Mouse (Mus musculus) kidney, postnatal 0 days (tissue): ENCODE measurements at regions not wholly inside any gene's neighbourhood (a gene's known extent, or its start where the extent isn't known, plus 50 kb on each side); places are given as distances from the start of the nearest gene placed in this dataset.

Experiments
- ATAC-seq: fragments of 200-750 bp; cut with Nextera tagmentation; replicated peaks from 2 replicates; pipeline ENCODE4 v1.8.0; 2017; ENCODE audit warnings: low read depth, moderate number of reproducible peaks, moderate TSS enrichment, moderate library complexity; ENCODE audit not compliant: low FRiP score
- DNase-seq: peaks from one replicate; pipeline ENCODE4 v3.0.0-alpha.2; 2016; ENCODE audit warnings: low spot score
- H3K27ac ChIP-seq: fragments of 300-500 bp; sonication (generic); 2 replicates; pipeline ENCODE4 v1.5.1; 2014; ENCODE audit warnings: mild to moderate bottlenecking
- H3K27me3 ChIP-seq: fragments of 300-500 bp; sonication (generic); 2 replicates; pipeline ENCODE4 v1.6.1; 2014; ENCODE audit warnings: low read length, mixed read lengths; ENCODE audit not compliant: insufficient read depth
- H3K36me3 ChIP-seq: fragments of 300-500 bp; sonication (generic); 2 replicates; pipeline ENCODE4 v1.6.1; 2014; ENCODE audit warnings: low read length, mixed read lengths; ENCODE audit not compliant: insufficient read depth
- H3K4me1 ChIP-seq: fragments of 300-500 bp; sonication (generic); replicated peaks from 2 replicates; pipeline ENCODE4 v1.6.1; 2014; ENCODE audit warnings: antibody characterized with exemption, low read length, mixed read lengths; ENCODE audit not compliant: insufficient read depth
- H3K4me2 ChIP-seq: fragments of 300-500 bp; sonication (generic); 2 replicates; pipeline ENCODE4 v1.6.1; 2014; ENCODE audit warnings: mild to moderate bottlenecking, low read length, moderate library complexity, mixed read lengths
- H3K4me3 ChIP-seq: fragments of 300-500 bp; sonication (generic); replicated peaks from 2 replicates; pipeline ENCODE4 v1.5.1; 2014; ENCODE audit warnings: low read depth, low read length
- H3K9ac ChIP-seq: fragments of 300-500 bp; sonication (generic); 2 replicates; pipeline ENCODE4 v1.6.1; 2014; ENCODE audit warnings: low read depth, low read length
- H3K9me3 ChIP-seq: fragments of 300-500 bp; sonication (generic); replicated peaks from 2 replicates; pipeline ENCODE4 v1.6.1; 2016; ENCODE audit warnings: low read length, inconsistent platforms, mixed read lengths
- CTCF ChIP-seq: IDR thresholded peaks from 2 replicates; pipeline ENCODE4 v1.5.1; 2016; ENCODE audit warnings: antibody characterized with exemption, low read depth, mild to moderate bottlenecking, moderate library complexity
- WGBS: fragments of 180-500 bp; shearing (Covaris S2); extraction: QIAGEN DNeasy Blood & Tissue Kit; methylation state at CpG from one replicate; pipeline ENCODE4 v1.1.7; 2014; 5-methylcytosine and 5-hydroxymethylcytosine counted together

- no peaks in the 10 kb centered on the region for H3K9me3 ChIP-seq
- H3K27me3 ChIP-seq: no peaks in the 10 kb centered on the region
- 52% methylated on average over 7 of the region's 7 CpGs for WGBS
- no peak overlapping the region for H3K4me3 ChIP-seq
- H3K4me2 ChIP-seq: no peak overlapping the region
- TF ChIP-seq CTCF: no peak
- ATAC-seq (no peak), DNase-seq (no peak)
- no peaks in the 10 kb centered on the region for H3K36me3 ChIP-seq
- no peak overlapping the region for H3K27ac ChIP-seq
- H3K4me1 ChIP-seq: no peaks in the 10 kb centered on the region
- no peak overlapping the region for H3K9ac ChIP-seq
Measured at GRCm38 (mm10) chr9:72208296-72208695, 66.4 kb upstream of the Zfp280d start.

- DNase-seq (no peak), ATAC-seq (no peak)
- Histone ChIP-seq H3K36me3 (no peaks in the 10 kb centered on the region), H3K4me3 (no peak overlapping the region), H3K4me1 (no peaks in the 10 kb centered on the region), H3K9me3 (no peaks in the 10 kb centered on the region), H3K4me2 (no peak overlapping the region), H3K27me3 (no peaks in the 10 kb centered on the region), H3K9ac (no peak overlapping the region), H3K27ac (no peak overlapping the region)
- WGBS: 57% methylated on average over 11 of the region's 11 CpGs
- TF ChIP-seq CTCF: peak; percentile 24; the same call in 1 of the 2 replicates
Measured at GRCm38 (mm10) chr9:72217296-72218028, 57.2 kb upstream of the Zfp280d start.

DNA sequence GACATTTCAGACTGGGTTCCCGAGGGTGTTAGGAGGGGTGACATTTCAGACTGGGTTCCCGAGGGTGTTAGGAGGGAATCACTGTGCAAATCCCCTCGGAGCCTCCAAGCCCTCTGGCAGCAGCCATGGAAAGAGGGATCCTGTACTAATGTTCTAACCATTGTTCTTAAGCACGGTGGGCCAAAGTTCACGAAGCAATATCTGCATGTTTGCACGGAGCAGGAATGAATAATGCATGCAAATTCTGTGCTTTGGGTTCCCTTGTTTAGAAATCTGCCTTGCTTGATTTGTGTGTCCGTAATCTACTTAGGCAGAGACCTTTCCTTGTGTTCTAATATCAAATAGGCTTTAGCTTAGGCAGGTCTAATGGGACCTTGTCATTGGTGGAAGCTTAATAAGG, 55.9 kb upstream of the Zfp280d start:
- DNase-seq (no peak), ATAC-seq (no peak)
- TF ChIP-seq CTCF: no peak
- no peaks in the 10 kb centered on the region for H3K9me3 ChIP-seq
- no peaks in the 10 kb centered on the region for H3K36me3 ChIP-seq
- 64% methylated on average over 7 of the region's 7 CpGs for WGBS
- no peak overlapping the region for H3K4me2 ChIP-seq
- no peak overlapping the region for H3K4me3 ChIP-seq
- H3K9ac ChIP-seq: no peak overlapping the region
- no peaks in the 10 kb centered on the region for H3K4me1 ChIP-seq
- H3K27me3 ChIP-seq: no peaks in the 10 kb centered on the region
- H3K27ac ChIP-seq: no peak overlapping the region

DNA sequence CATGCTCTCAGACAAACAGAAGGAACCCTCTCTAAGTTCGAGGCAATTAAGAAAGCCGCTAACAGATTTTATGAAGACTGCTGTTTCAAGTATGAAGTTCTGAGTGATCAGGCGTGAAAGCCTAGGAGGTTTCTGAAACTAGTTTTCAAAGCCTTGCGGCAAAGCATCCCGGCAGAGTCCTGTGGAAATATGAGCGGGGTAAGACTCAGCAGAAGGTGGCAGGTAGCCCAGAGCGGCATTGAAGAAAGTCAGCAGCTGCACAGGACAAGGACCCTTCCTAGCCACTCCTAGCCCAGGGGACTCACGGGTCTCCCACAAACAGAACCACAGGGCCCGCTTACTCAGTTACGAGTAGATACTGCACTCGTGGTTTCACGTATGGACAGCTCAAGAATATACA, 54.8 kb upstream of the Zfp280d start:
- DNase-seq (no peak), ATAC-seq (no peak)
- no peak overlapping the region for H3K4me3 ChIP-seq
- no peak overlapping the region for H3K27ac ChIP-seq
- 72% methylated on average over 12 of the region's 12 CpGs for WGBS
- H3K4me1 ChIP-seq: no peaks in the 10 kb centered on the region
- H3K9ac ChIP-seq: no peak overlapping the region
- no peaks in the 10 kb centered on the region for H3K9me3 ChIP-seq
- no peak for TF ChIP-seq CTCF
- H3K27me3 ChIP-seq: no peaks in the 10 kb centered on the region
- no peak overlapping the region for H3K4me2 ChIP-seq
- H3K36me3 ChIP-seq: no peaks in the 10 kb centered on the region

- no peak overlapping the region for H3K27ac ChIP-seq
- no peaks in the 10 kb centered on the region for H3K4me1 ChIP-seq
- WGBS: 88% methylated on average over 5 of the region's 5 CpGs
- peak; percentile 29; the same call in 1 of the 2 replicates for TF ChIP-seq CTCF
- no peaks in the 10 kb centered on the region for H3K9me3 ChIP-seq
- ATAC-seq (no peak), DNase-seq (no peak)
- H3K27me3 ChIP-seq: no peaks in the 10 kb centered on the region
- H3K4me3 ChIP-seq: no peak overlapping the region
- H3K36me3 ChIP-seq: no peaks in the 10 kb centered on the region
- H3K4me2 ChIP-seq: no peak overlapping the region
- no peak overlapping the region for H3K9ac ChIP-seq
Measured at GRCm38 (mm10) chr9:72221333-72221732, 53.3 kb upstream of the Zfp280d start.
